Mouse (Mus musculus) embryonic fibroblast, embryonic 13.5 days (primary cell): Measurements from ENCODE around the gene Limd2. TPM values are rescaled to one million over a fixed set of nuclear protein-coding genes. Genes with fewer than 3 reads are reported as not detected.
"Not testable (repeated sequence)": the region's sequence is repeated elsewhere in the genome, so short reads cannot be mapped to it uniquely, and the experiment has no call there.

Experiments
- H3K27ac ChIP-seq: 2 replicates; pipeline ENCODE4 v1.5.1; 2012; ENCODE audit warnings: low read length, control low read depth, inconsistent platforms; ENCODE audit not compliant: insufficient read depth
- H3K4me1 ChIP-seq: 2 replicates; pipeline ENCODE4 v1.6.1; 2011; ENCODE audit warnings: low read length; ENCODE audit not compliant: control insufficient read depth, insufficient read depth
- H3K4me3 ChIP-seq: 2 replicates; pipeline ENCODE4 v1.5.1; 2011; ENCODE audit warnings: mild to moderate bottlenecking, control low read depth, low read length; ENCODE audit not compliant: insufficient read depth
- CTCF ChIP-seq: IDR thresholded peaks from 2 replicates; pipeline ENCODE4 v1.5.1; 2011; ENCODE audit warnings: mild to moderate bottlenecking, control low read depth, low read length, moderate library complexity, borderline replicate concordance; ENCODE audit not compliant: insufficient read depth
- POLR2A ChIP-seq: IDR thresholded peaks from 2 replicates; pipeline ENCODE4 v1.6.1; 2011; ENCODE audit warnings: low read depth, mild to moderate bottlenecking, control low read depth, low read length, moderate library complexity
- polyA plus RNA-seq: library from polyadenylated mRNA; stranded (reverse); fragments of >200 nt; gene quantifications from 2 replicates; pipeline ENCODE4 v1.2.4, GENCODE M21; 2011; ENCODE audit warnings: low read depth; ENCODE audit not compliant: missing spikeins, insufficient read length

The Limd2 gene
- polyA plus RNA-seq = 67.2 and 70.6 TPM in 2 replicates

DNA sequence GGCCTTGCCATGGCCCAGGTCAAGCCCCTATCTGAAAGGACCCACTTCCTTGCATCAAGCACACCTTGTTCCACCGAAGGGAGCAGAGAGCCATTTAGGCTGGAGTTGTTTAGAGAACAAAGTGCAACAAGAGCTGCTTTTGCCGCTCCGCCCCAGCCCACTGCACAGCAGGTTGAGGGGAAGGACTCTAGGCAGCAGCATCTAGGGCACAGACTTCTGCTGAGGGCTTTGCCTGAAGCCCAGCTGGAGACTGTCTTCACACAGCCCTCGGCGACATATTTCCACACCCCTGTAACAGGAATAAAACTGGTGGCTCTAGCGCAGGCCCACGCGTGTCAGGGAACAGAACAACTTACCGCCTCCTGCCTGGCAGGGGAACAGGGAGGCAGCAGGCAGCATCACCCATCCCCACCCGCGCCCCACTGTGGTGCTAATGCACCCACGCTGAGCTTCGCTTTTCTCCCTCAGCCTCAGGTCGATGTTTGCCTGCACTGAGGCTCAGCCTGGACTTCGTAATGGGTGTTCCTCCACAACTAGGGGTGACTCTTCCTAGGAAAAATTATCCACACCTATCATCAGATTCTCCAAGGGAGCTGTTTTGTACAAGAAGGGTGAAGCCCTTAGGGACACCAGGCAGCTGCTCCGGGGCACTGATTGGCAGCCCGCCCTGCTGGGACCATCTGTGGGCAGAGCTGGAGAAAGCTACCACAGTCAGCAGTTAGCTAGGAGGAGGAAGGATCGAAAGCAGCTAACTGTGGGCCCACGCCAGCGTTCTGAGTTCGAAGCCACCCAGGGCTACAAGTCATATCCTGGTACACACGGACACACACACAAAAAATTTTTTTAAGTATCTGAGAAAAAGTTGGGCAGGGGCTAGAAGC is at the start of gene Limd2, which contains the start of gene Gm10840:
Gene Limd2, minus strand, starts transcription at position 20 of the 881 bp plus-strand sequence.
Gene Gm10840, plus strand, starts transcription at position 10 of the 881 bp plus-strand sequence.
- H3K27ac ChIP-seq = peak within 1 kb of the TSS; percentile 54
- TF ChIP-seq CTCF = no peak
- no peak; the same call in 1 of the 2 replicates for TF ChIP-seq POLR2A
- H3K4me1 ChIP-seq = no peaks in the 10 kb centered on the region; the same call in 1 of the 2 replicates
- H3K4me3 ChIP-seq = peak within 1 kb of the TSS; percentile 54

DNA sequence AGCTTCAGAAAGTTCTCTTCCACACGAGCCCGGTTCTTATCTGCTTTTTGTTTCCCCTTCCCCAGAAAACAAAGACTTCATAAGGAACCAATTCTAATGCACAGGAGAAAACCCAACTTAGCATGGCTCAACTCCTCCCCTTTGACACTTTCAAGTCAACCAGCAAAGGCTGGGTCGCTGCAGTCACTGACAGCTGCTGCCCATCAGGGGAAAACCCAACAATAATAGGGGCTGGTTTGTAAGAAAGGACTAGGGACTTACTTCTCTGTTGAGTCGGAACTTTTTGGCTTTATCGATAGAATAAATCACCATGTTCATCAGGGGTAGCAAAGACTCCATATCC is 41.4 kb upstream of the Limd2 start, which contains the start of gene Strada:
Gene Strada, minus strand, starts transcription at position 46 of the 343 bp plus-strand sequence.
- no peak within 1 kb of the TSS for H3K4me3 ChIP-seq
- TF ChIP-seq POLR2A = no peak
- TF ChIP-seq CTCF = no peak
- H3K27ac ChIP-seq = no peak within 1 kb of the TSS
- no peaks in the 10 kb centered on the region for H3K4me1 ChIP-seq

DNA sequence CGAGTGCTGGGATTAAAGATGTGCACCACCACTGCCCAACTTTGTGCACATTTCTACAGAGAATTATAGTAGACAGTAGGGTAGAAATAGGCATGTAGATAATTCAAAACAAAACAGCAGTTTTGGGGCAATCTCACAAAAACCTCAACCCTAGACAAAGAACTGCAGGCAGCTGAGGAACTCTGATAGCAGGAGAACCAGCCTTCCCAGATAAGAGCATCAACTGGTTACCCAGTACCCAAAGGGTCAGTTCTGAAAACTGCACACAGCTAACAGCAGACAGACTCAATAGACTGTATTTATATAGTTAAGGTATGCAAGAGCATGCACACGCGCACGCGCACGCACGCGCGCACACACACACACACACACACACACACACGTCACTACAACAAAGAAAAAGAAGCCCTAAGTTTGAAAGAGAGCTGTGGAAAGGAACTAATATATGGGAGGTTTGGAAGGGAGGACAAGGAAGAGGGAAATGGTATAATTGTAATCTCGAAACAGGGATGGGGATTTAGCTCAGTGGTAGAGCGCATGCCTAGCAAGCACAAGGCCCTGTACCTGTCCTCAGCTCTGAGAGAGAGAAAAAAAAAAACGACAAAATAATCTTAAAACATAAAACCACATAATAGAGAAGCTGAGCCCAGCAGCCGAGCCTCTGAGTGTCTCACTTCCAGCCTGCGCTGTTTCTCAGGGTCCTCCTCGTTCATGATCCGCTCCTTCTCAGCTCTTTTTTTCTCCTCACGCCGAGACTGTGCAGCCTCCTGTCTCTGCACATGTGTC is 40.9 kb upstream of the Limd2 start:
- no peak overlapping the region for H3K4me3 ChIP-seq
- H3K27ac ChIP-seq = no peak overlapping the region
- H3K4me1 ChIP-seq = 0 out of 2 replicates have a peak, but pooled peaks cover 1% of the 10 kb centered on the region
- TF ChIP-seq POLR2A = no peak
- TF ChIP-seq CTCF = no peak

DNA sequence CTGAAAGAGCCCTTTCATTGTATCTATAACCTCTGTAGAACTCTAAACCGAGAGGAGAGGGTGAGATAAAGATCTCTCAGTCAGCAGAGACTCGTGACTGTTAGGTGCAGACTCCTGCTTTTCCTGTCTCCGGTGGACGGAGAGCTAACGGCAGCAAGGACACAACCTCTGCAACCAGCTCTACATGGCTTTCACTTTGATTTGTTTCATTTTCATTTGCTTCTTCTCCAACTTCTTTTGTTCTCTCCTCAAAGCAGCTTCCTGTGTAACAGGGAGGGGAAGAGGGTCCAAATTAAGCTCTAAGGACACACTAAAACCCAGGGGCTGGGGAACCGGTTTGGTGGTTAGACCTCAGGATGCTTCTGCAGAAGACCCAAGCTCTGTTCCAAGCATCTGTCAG is 40.1 kb upstream of the Limd2 start:
- no peak overlapping the region for H3K4me3 ChIP-seq
- H3K27ac ChIP-seq = no peak overlapping the region
- TF ChIP-seq POLR2A (no peak), CTCF (no peak)
- peaks cover 6% of the 10 kb centered on the region for H3K4me1 ChIP-seq

DNA sequence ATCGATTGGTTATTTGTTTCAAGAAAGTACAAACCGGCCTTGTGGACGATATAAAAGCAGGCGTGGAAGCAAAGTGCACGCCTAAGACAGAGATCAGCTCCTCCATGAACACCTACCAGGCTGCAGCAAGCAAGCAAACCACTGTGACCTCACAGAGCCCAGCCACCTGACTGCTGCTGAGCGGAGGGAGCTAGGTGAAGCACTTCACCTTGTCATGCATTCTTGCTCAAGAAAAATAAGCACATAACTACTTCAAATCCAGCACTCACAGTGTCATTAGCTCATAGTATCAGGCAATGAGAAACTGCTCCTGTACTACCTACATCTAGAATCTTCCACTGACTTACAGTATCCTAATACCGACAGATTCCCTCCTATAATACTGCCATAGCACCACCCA is 39.3 kb upstream of the Limd2 start:
- H3K4me1 ChIP-seq, H3K4me3 ChIP-seq, H3K27ac ChIP-seq: not testable (repeated sequence)

DNA sequence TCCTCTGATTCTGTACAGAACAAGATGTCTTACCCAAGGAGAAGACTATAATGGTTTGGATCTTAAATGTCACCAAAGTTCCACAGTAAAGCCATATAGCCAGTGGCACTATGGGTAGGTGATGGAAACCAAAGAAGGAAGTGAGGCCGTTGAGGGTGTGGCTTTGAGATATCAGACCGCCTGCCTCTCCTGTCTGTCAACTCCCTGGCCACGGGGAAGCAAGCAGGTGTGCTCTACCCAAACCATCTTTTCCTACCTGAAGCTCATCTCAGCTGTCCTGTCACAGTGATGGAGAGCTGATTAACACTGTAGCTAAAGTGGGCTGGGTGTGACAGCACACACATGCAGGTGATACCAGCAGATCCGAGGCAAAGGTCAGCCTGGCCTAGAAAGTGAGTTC is 37.6 kb upstream of the Limd2 start:
- TF ChIP-seq CTCF = no peak
- Histone ChIP-seq H3K4me1 (peaks cover 12% of the 10 kb centered on the region), H3K4me3 (no peak overlapping the region), H3K27ac (no peak overlapping the region)

DNA sequence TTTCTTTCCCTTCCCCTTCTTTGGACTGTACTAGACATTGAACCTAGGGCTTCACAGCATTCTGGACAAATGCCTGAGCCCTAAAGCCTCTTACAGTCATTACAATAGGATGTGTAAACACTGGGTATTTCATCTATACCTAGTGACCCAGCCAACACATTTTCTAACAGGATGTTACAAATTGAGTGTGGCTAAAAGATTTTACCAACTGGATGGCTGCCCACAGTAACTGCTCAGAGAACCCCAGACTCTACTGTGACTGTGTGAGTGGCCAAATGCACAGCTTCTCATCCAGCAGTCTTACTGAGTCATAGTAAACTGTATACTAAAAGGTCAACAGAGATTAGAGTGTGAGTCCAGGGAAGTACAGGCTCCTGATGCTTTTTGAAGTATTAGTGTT is 34.7 kb upstream of the Limd2 start:
- TF ChIP-seq POLR2A (no peak), CTCF (no peak)
- Histone ChIP-seq H3K4me1 (peaks cover 14% of the 10 kb centered on the region), H3K4me3 (no peak overlapping the region)

DNA sequence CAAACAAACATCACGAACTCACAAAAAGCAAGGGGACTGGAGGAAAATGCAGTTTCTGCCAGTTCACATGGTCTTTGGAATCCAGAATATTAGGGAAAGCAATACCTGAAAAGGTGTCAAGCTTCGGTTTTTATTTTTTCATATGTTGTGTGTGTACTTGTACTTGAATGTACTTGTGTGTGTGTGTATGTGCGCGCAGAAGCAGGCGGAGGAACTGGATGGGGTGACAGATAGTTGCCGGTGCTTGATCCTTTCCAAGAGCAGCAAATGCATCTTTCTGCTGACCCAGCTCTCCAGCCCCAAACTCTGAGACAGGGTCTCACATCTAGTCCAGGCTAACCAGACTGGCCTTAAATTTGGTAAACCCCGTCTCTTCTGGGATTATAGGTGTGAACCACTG is 34.2 kb upstream of the Limd2 start:
- Histone ChIP-seq H3K4me3 (no peak overlapping the region), H3K4me1 (peaks cover 14% of the 10 kb centered on the region), H3K27ac (peak overlapping the region; percentile 67; the same call in 1 of the 2 replicates)
- TF ChIP-seq POLR2A (no peak), CTCF (no peak)

More for the DNA sequence above, 34.7 kb upstream of the Limd2 start:
- peak overlapping the region; percentile 67; the same call in 1 of the 2 replicates for H3K27ac ChIP-seq

DNA sequence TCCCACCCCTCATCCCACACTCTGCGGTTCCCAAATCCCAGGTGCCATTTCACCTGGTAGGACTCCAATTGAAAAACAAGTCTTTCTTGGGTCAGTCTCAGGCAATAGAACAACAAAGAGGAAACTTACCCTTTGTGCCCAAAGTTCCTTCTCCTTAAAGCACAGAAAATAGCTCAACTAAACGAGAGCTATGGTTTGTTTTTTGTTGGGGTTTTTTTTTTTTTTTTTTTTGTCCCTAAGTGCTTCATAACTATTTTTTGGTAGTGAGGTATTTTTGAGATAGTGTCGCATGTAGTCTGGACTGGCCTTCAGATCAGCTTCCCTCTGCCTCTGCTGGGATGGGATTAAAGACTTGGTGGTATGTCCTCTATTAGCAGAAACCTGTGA is 33.5 kb upstream of the Limd2 start:
- Histone ChIP-seq H3K4me3 (peak overlapping the region; percentile 40), H3K4me1 (peaks cover 14% of the 10 kb centered on the region), H3K27ac (peak overlapping the region; percentile 66)
- TF ChIP-seq POLR2A (no peak), CTCF (no peak)
